Comparison of ENCODE assay signal across 19 mouse cellular contexts in the genomic region with DNA sequence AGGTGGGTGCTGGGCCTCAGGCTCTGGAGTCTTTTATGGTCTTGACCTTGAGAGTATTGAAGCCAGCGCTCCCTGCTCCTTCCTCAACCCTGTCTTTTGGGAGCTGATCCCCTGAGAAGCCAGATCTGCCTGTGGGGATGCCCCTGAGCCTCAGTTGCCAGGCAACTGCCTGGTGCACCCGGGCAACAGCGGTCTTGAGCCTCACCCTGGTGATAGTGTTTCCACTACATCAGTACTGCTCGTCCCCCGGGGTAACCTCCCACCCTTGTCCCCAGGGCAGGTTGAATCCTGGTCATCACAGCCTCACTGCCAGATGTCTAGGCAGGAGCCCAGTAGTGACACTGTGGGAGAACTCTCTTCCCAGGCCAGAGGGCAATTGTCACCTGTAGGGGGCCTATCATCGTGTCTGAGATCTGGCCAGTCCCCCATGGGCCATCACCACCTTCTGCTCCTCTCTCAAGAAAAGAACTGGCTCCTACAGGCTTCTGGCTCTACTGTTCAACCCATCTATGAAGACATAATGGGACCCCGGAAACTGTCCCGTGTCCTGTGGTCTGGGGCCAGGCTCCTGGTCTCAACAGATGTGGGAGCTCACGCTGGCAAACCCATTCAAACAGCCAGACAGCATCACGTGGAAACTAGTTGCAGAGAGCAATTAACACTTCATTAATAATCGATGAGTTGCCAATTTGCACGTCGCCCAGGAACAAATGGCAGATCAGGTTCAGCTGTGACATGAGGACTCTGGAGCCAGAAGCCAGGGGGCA.
DNase-seq lines count a peak whose midpoint lies in the region; ATAC-seq and TF ChIP-seq lines count a peak whose summit lies in the region.
"Had no signal": no experiment of that assay in that cellular context is flagged by ENCODE, and none has a peak within 500 bp of the region (broad histone marks: within the 10 kb centered on the region; RNA-seq: fewer than 3 reads in every experiment).

No protein-coding gene starts in this region.

- peaks cover 88% of the 10 kb centered on the region for H3K27me3 ChIP-seq in hindbrain, embryonic 12.5 days
- peaks cover 25% of the 10 kb centered on the region for H3K27me3 ChIP-seq in hindbrain, embryonic 16.5 days (replicated peaks; ENCODE audit: control insufficient read depth, insufficient read depth, low read length)
- H3K27me3 ChIP-seq in lung, embryonic 15.5 days = peaks cover 42% of the 10 kb centered on the region
- peaks cover 88% of the 10 kb centered on the region for H3K27me3 ChIP-seq in neural tube, embryonic 13.5 days
- H3K27me3 ChIP-seq in neural tube, embryonic 15.5 days (replicated peaks) = peaks cover 75% of the 10 kb centered on the region
- no peaks in the 10 kb centered on the region for H3K27me3 ChIP-seq in hindbrain, postnatal 0 days (ENCODE audit: insufficient read depth, low read length)

- ATAC-seq in hindbrain, embryonic 12.5 days (ENCODE audit: low FRiP score) = no peak
- ATAC-seq in hindbrain, embryonic 16.5 days = no peak
- ATAC-seq in lung, embryonic 15.5 days (ENCODE audit: borderline replicate concordance, extremely low read depth, low FRiP score, low TSS enrichment) = peak; percentile 31; the same call in 1 of the 2 replicates
- 0 out of 2 replicates have a peak, but pooled peaks have one; percentile 21 for ATAC-seq in neural tube, embryonic 13.5 days (ENCODE audit: low read depth)
- ATAC-seq in neural tube, embryonic 15.5 days (ENCODE audit: low FRiP score) = no peak
- peak; percentile 24; the same call in 1 of the 2 replicates for ATAC-seq in hindbrain, postnatal 0 days

- H3K4me2 ChIP-seq in hindbrain, embryonic 12.5 days (replicated peaks) = no peak overlapping the region
- H3K4me2 ChIP-seq in hindbrain, embryonic 16.5 days (ENCODE audit: low read length) = no peak overlapping the region
- no peak overlapping the region for H3K4me2 ChIP-seq in lung, embryonic 15.5 days
- H3K4me2 ChIP-seq in neural tube, embryonic 13.5 days = no peak overlapping the region
- no peak overlapping the region for H3K4me2 ChIP-seq in neural tube, embryonic 15.5 days
- H3K4me2 ChIP-seq in hindbrain, postnatal 0 days (ENCODE audit: low read depth, low read length) = no peak overlapping the region
- H3K4me2 ChIP-seq: heart, embryonic 11.5 days; liver, embryonic 11.5 days had no signal

- H3K9me3 ChIP-seq in hindbrain, embryonic 12.5 days (replicated peaks) = no peaks in the 10 kb centered on the region
- no peaks in the 10 kb centered on the region for H3K9me3 ChIP-seq in hindbrain, embryonic 16.5 days (ENCODE audit: control insufficient read depth, low read length)
- H3K9me3 ChIP-seq in lung, embryonic 15.5 days = no peaks in the 10 kb centered on the region
- H3K9me3 ChIP-seq in neural tube, embryonic 13.5 days = no peaks in the 10 kb centered on the region
- H3K9me3 ChIP-seq in neural tube, embryonic 15.5 days (replicated peaks) = no peaks in the 10 kb centered on the region
- H3K9me3 ChIP-seq in hindbrain, postnatal 0 days (ENCODE audit: low read length) = no peaks in the 10 kb centered on the region

- 0 out of 2 replicates have a peak overlapping the region, but pooled peaks have one; percentile 7 for H3K27ac ChIP-seq in hindbrain, embryonic 12.5 days
- no peak overlapping the region for H3K27ac ChIP-seq in hindbrain, embryonic 16.5 days (ENCODE audit: low read depth, low read length)
- no peak overlapping the region for H3K27ac ChIP-seq in lung, embryonic 15.5 days
- no peak overlapping the region; the same call in 1 of the 2 replicates for H3K27ac ChIP-seq in neural tube, embryonic 13.5 days (replicated peaks)
- H3K27ac ChIP-seq in neural tube, embryonic 15.5 days (replicated peaks) = no peak overlapping the region
- no peak overlapping the region for H3K27ac ChIP-seq in hindbrain, postnatal 0 days
- H3K27ac ChIP-seq: gastrocnemius, adult 2 months had no signal

- no peak for DNase-seq in lung, adult 18-20 months
- DNase-seq in hindbrain, postnatal 0 days (ENCODE audit: low spot score) = no peak
- DNase-seq in urinary bladder, adult 2 months (ENCODE audit: low spot score) = no peak
- DNase-seq: adrenal gland, adult 2 months; cerebellum, adult 8-10 months; gastrocnemius, adult 2 months; heart, postnatal 10 days; kidney, adult 8-10 months; right cerebral cortex, postnatal 14 days; spleen, adult 18-20 months; thymus, postnatal 36 days had no signal

- no peak overlapping the region for H3K9ac ChIP-seq in hindbrain, embryonic 12.5 days
- no peak overlapping the region for H3K9ac ChIP-seq in hindbrain, embryonic 16.5 days (ENCODE audit: low read depth, low read length)
- no peak overlapping the region for H3K9ac ChIP-seq in lung, embryonic 15.5 days
- no peak overlapping the region for H3K9ac ChIP-seq in neural tube, embryonic 13.5 days
- no peak overlapping the region for H3K9ac ChIP-seq in neural tube, embryonic 15.5 days (replicated peaks)
- H3K9ac ChIP-seq in hindbrain, postnatal 0 days (replicated peaks; ENCODE audit: low read length) = no peak overlapping the region

- no peak overlapping the region for H3K4me3 ChIP-seq in hindbrain, embryonic 12.5 days
- H3K4me3 ChIP-seq in hindbrain, embryonic 16.5 days (ENCODE audit: low read length) = no peak overlapping the region
- no peak overlapping the region for H3K4me3 ChIP-seq in lung, embryonic 15.5 days
- no peak overlapping the region for H3K4me3 ChIP-seq in neural tube, embryonic 13.5 days
- no peak overlapping the region for H3K4me3 ChIP-seq in neural tube, embryonic 15.5 days (replicated peaks)
- no peak overlapping the region for H3K4me3 ChIP-seq in hindbrain, postnatal 0 days (ENCODE audit: low read length)
- H3K4me3 ChIP-seq: erythroblast, embryonic 14.5 days; gastrocnemius, adult 2 months had no signal

- WGBS in hindbrain, embryonic 12.5 days = 34% methylated on average over 13 of the region's 13 CpGs
- WGBS in hindbrain, embryonic 16.5 days = 23% methylated on average over 13 of the region's 13 CpGs
- WGBS in lung, embryonic 15.5 days = 17% methylated on average over 13 of the region's 13 CpGs
- WGBS in neural tube, embryonic 13.5 days = 31% methylated on average over 13 of the region's 13 CpGs
- 26% methylated on average over 13 of the region's 13 CpGs for WGBS in neural tube, embryonic 15.5 days
- WGBS in hindbrain, postnatal 0 days = 22% methylated on average over 13 of the region's 13 CpGs

- no peaks in the 10 kb centered on the region for H3K36me3 ChIP-seq in hindbrain, embryonic 12.5 days
- no peaks in the 10 kb centered on the region for H3K36me3 ChIP-seq in hindbrain, embryonic 16.5 days (ENCODE audit: control insufficient read depth, insufficient read depth, low read length)
- H3K36me3 ChIP-seq in lung, embryonic 15.5 days = no peaks in the 10 kb centered on the region
- H3K36me3 ChIP-seq in neural tube, embryonic 13.5 days = no peaks in the 10 kb centered on the region
- no peaks in the 10 kb centered on the region for H3K36me3 ChIP-seq in neural tube, embryonic 15.5 days
- no peaks in the 10 kb centered on the region for H3K36me3 ChIP-seq in hindbrain, postnatal 0 days (ENCODE audit: insufficient read depth, low read length)

- H3K4me1 ChIP-seq in hindbrain, embryonic 12.5 days = peaks cover 14% of the 10 kb centered on the region
- H3K4me1 ChIP-seq in hindbrain, embryonic 16.5 days (ENCODE audit: control insufficient read depth, insufficient read depth, low read depth, low read length) = peaks cover 4% of the 10 kb centered on the region; the same call in 1 of the 2 replicates
- no peaks in the 10 kb centered on the region for H3K4me1 ChIP-seq in lung, embryonic 15.5 days
- peaks cover 21% of the 10 kb centered on the region for H3K4me1 ChIP-seq in neural tube, embryonic 13.5 days (replicated peaks)
- H3K4me1 ChIP-seq in neural tube, embryonic 15.5 days = peaks cover 10% of the 10 kb centered on the region
- H3K4me1 ChIP-seq in hindbrain, postnatal 0 days (ENCODE audit: insufficient read depth, low read length) = no peaks in the 10 kb centered on the region

- no peak for TF ChIP-seq CTCF in hindbrain, postnatal 0 days (IDR thresholded peaks at IDR 0.05; ENCODE audit: low read depth)

Comparison
In these comparisons a context has a peak if more than half of its experiments do, and no peak if none do; other contexts are left out.
1. ATAC-seq: peak in lung, embryonic 15.5 days (single experiment), neural tube, embryonic 13.5 days (single experiment) and hindbrain, postnatal 0 days (single experiment); none in hindbrain, embryonic 12.5 days (single experiment), hindbrain, embryonic 16.5 days (single experiment) and neural tube, embryonic 15.5 days (single experiment).